Mouse (Mus musculus) midbrain, embryonic 16.5 days (tissue): ENCODE measurements around the gene Asb13. TPM values are rescaled to one million over a fixed set of nuclear protein-coding genes. Genes with fewer than 3 reads are reported as not detected.

Experiments
- ATAC-seq: fragments of 200-750 bp; cut with Nextera tagmentation; 2 replicates; pipeline ENCODE4 v1.8.0; 2017; ENCODE audit warnings: moderate TSS enrichment
- H3K27ac ChIP-seq: fragments of 300-500 bp; sonication (generic); 2 replicates; pipeline ENCODE4 v1.5.1; 2014; ENCODE audit warnings: mild to moderate bottlenecking, low read length, mixed read lengths
- H3K27me3 ChIP-seq: fragments of 300-500 bp; sonication (generic); 2 replicates; pipeline ENCODE4 v1.6.1; 2014; ENCODE audit warnings: low read depth, low read length, mixed read lengths; ENCODE audit not compliant: control insufficient read depth, insufficient read depth
- H3K36me3 ChIP-seq: fragments of 300-500 bp; sonication (generic); 2 replicates; pipeline ENCODE4 v1.6.1; 2014; ENCODE audit warnings: mild to moderate bottlenecking, low read length, moderate library complexity, mixed read lengths; ENCODE audit not compliant: control insufficient read depth, insufficient read depth
- H3K4me1 ChIP-seq: fragments of 300-500 bp; sonication (generic); 2 replicates; pipeline ENCODE4 v1.6.1; 2014; ENCODE audit warnings: mild to moderate bottlenecking, low read length, mixed read lengths; ENCODE audit not compliant: control insufficient read depth, insufficient read depth
- H3K4me2 ChIP-seq: fragments of 300-500 bp; sonication (generic); 2 replicates; pipeline ENCODE4 v1.6.1; 2014; ENCODE audit warnings: mild to moderate bottlenecking, low read length, mixed read lengths
- H3K4me3 ChIP-seq: fragments of 300-500 bp; sonication (generic); 2 replicates; pipeline ENCODE4 v1.5.1; 2014; ENCODE audit warnings: low read depth, mild to moderate bottlenecking, low read length, moderate library complexity, mixed read lengths
- H3K9ac ChIP-seq: fragments of 300-500 bp; sonication (generic); 2 replicates; pipeline ENCODE4 v1.6.1; 2014; ENCODE audit warnings: low read depth, low read length, mixed read lengths
- H3K9me3 ChIP-seq: fragments of 300-500 bp; sonication (generic); replicated peaks from 2 replicates; pipeline ENCODE4 v1.6.1; 2014; ENCODE audit warnings: mild to moderate bottlenecking, low read length, mixed read lengths; ENCODE audit not compliant: control insufficient read depth, poor library complexity, severe bottlenecking
- WGBS: fragments of 180-500 bp; shearing (Covaris S2); extraction: QIAGEN DNeasy Blood & Tissue Kit; methylation state at CpG from one replicate; pipeline ENCODE4 v1.1.7; 2014; 5-methylcytosine and 5-hydroxymethylcytosine counted together
- polyA plus RNA-seq: library from polyadenylated mRNA; unstranded; fragments of >200 nt; fragmentation: Nextera tagmentation; extraction: Ambion mirVana; gene quantifications from 2 replicates; pipeline ENCODE4 v1.2.1, GENCODE M21; 2015

Gene Asb13
- polyA plus RNA-seq, 1 experiment from 2014 or later, result 21.0 TPM

GRCm38 (mm10) chr13:3628102-3628501 lies 5.7 kb upstream of the Asb13 start:
- no peaks in the 10 kb centered on the region for H3K4me1 ChIP-seq
- H3K9ac ChIP-seq, result no peak overlapping the region
- WGBS, result 34% methylated on average over 3 of the region's 3 CpGs
- H3K27ac ChIP-seq, result no peak overlapping the region
- no peak for ATAC-seq
- H3K9me3 ChIP-seq, result no peaks in the 10 kb centered on the region
- H3K4me3 ChIP-seq, result no peak overlapping the region
- no peaks in the 10 kb centered on the region; the same call in 1 of the 2 replicates for H3K27me3 ChIP-seq
- H3K4me2 ChIP-seq, result no peak overlapping the region
- no peaks in the 10 kb centered on the region for H3K36me3 ChIP-seq

DNA sequence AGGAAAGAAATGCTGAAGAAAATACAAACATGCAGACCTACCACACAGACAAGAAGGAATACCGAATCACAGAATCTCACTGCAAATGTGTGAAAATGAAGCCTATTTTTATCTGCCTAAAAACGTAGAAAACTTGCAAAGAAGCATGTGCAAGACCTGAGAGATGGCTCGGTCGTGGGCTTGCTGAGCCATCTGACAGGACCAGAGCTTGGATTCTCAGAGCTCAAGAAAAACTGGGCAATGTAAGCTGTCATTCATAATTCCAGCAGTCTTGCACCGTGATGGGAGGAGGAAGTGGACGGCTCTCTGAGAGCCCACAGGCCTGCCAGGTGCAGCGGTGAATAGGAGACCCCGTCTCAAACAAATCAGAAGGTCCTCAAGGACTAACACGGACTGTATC lies 1.3 kb upstream of the Asb13 start:
- no peaks in the 10 kb centered on the region for H3K36me3 ChIP-seq
- no peaks in the 10 kb centered on the region for H3K9me3 ChIP-seq
- WGBS, result 85% methylated on average over 9 of the region's 9 CpGs
- H3K9ac ChIP-seq, result no peak overlapping the region
- H3K27me3 ChIP-seq, result no peaks in the 10 kb centered on the region
- no peak overlapping the region for H3K27ac ChIP-seq
- H3K4me3 ChIP-seq, result no peak overlapping the region
- H3K4me1 ChIP-seq, result no peaks in the 10 kb centered on the region
- ATAC-seq, result no peak
- no peak overlapping the region for H3K4me2 ChIP-seq

DNA sequence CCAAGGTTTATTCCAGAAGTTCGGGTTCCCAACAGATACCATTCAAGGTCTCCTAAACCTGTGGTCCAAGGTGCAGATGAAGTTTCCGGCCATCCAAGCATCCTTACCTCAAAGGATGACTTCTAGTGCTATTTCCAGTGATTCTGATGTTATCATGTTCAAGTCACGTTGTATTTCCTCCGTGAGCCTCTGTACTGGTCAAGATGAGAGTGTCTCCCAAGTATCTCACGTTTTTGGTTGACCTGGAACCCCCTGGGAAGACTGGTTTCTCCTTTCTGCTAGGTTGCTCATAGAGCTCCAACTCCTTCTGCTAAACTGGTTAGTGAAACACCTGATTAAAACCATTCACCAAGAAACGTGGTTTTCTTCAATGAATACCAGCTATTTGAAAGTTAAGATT lies 701 bp upstream of the Asb13 start:
- Histone ChIP-seq H3K9me3 (no peaks in the 10 kb centered on the region), H3K4me3 (no peak overlapping the region), H3K27ac (no peak overlapping the region), H3K4me2 (peak overlapping the region; percentile 68), H3K9ac (no peak overlapping the region), H3K27me3 (no peaks in the 10 kb centered on the region), H3K36me3 (no peaks in the 10 kb centered on the region), H3K4me1 (no peaks in the 10 kb centered on the region)
- ATAC-seq, result no peak
- 42% methylated on average over 6 of the region's 6 CpGs for WGBS

- H3K4me2 ChIP-seq, result no peak overlapping the region
- H3K27me3 ChIP-seq, result no peaks in the 10 kb centered on the region
- WGBS, result 95% methylated on average over 3 of the region's 3 CpGs
- H3K36me3 ChIP-seq, result no peaks in the 10 kb centered on the region
- H3K27ac ChIP-seq, result no peak overlapping the region
- H3K4me1 ChIP-seq, result no peaks in the 10 kb centered on the region
- no peak for ATAC-seq
- no peak overlapping the region for H3K4me3 ChIP-seq
- no peak overlapping the region for H3K9ac ChIP-seq
- H3K9me3 ChIP-seq, result no peaks in the 10 kb centered on the region
Observed at GRCm38 (mm10) chr13:3635076-3635475, 1.2 kb downstream of the Asb13 start.

DNA sequence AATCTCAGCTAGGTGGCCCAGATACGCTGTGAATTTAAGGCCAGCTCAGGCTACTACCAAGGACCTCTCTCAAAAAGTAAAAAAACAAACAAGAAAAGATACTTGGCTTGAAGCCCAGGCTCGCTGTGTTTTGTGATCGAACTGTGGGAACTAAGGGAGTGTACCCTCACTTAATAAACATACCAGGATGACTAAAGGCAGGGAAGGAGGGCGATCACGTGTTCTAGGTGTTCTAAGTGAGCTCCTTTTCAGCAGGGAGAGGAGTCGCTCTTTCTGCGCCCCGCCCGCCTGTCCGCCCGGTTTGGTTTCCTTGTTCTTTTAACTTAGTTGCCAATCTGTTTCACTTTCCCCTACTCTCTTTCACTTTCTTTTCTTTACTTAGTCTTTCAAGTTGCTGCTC lies 3.0 kb downstream of the Asb13 start:
- WGBS, result 67% methylated on average over 11 of the region's 11 CpGs
- no peak overlapping the region for H3K4me3 ChIP-seq

DNA sequence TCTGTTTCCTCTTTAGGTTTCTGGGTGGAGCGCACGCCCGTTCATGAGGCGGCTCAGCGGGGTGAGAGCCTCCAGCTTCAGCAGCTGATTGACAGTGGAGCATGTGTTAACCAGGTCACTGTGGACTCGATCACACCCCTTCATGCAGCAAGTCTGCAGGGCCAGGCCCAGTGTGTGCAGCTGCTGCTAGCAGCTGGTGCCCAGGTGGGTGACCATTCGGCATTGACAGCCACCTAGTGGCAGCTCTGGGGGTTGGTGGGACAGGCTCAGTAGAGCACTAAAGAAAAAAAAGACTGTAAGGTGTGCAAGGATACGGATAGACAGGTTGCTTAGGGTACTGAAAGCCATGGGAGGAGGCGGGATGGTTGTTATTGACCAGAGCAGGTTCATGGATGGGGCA lies 8.2 kb downstream of the Asb13 start:
- Histone ChIP-seq H3K9me3 (no peaks in the 10 kb centered on the region), H3K27ac (no peak overlapping the region), H3K4me3 (no peak overlapping the region), H3K27me3 (no peaks in the 10 kb centered on the region), H3K4me2 (no peak overlapping the region), H3K4me1 (no peaks in the 10 kb centered on the region), H3K36me3 (peaks cover 7% of the 10 kb centered on the region; the same call in 1 of the 2 replicates), H3K9ac (no peak overlapping the region)
- ATAC-seq, result 0 out of 2 replicates have a peak, but pooled peaks have one; percentile 42
- WGBS, result 83% methylated on average over 9 of the region's 9 CpGs

More for the DNA sequence above, 3.0 kb downstream of the Asb13 start:
- H3K27ac ChIP-seq, result no peak overlapping the region
- ATAC-seq, result no peak
- no peaks in the 10 kb centered on the region for H3K27me3 ChIP-seq
- no peaks in the 10 kb centered on the region for H3K9me3 ChIP-seq
- H3K4me2 ChIP-seq, result no peak overlapping the region
- H3K4me1 ChIP-seq, result no peaks in the 10 kb centered on the region
- H3K9ac ChIP-seq, result no peak overlapping the region
- no peaks in the 10 kb centered on the region; the same call in 1 of the 2 replicates for H3K36me3 ChIP-seq

- Histone ChIP-seq H3K36me3 (peaks cover 7% of the 10 kb centered on the region; the same call in 1 of the 2 replicates), H3K27me3 (no peaks in the 10 kb centered on the region), H3K27ac (no peak overlapping the region), H3K4me3 (no peak overlapping the region), H3K4me2 (no peak overlapping the region), H3K4me1 (no peaks in the 10 kb centered on the region), H3K9me3 (no peaks in the 10 kb centered on the region), H3K9ac (no peak overlapping the region)
- 90% methylated on average over 5 of the region's 5 CpGs for WGBS
- no peak for ATAC-seq
Observed at GRCm38 (mm10) chr13:3642538-3642937, 8.7 kb downstream of the Asb13 start.

DNA sequence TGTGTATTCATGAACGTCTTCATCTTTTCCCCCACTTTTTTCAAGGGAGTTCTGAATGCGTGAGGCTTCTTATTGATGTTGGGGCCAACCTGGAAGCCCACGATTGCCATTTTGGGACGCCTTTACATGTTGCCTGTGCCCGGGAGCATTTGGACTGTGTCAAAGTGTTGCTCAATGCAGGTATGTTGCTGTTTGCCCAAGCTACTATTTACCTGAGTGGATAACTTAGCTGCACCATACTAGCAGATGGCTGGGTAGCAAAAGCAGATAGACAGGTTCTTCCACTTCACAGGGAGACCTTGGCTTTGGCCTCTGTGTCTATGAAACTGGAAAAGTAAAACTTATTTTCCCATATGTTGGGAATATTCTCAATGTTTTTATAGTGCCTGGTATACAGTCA lies 11.0 kb downstream of the Asb13 start:
- WGBS, result 98% methylated on average over 5 of the region's 5 CpGs
- no peak for ATAC-seq
- H3K27ac ChIP-seq, result no peak overlapping the region

GRCm38 (mm10) chr13:3645919-3646318 lies 12.1 kb downstream of the Asb13 start:
- Histone ChIP-seq H3K27me3 (no peaks in the 10 kb centered on the region), H3K27ac (no peak overlapping the region), H3K4me1 (no peaks in the 10 kb centered on the region), H3K4me3 (no peak overlapping the region), H3K4me2 (no peak overlapping the region), H3K36me3 (peaks cover 20% of the 10 kb centered on the region), H3K9ac (no peak overlapping the region), H3K9me3 (no peaks in the 10 kb centered on the region)
- WGBS, result 89% methylated on average over 3 of the region's 3 CpGs
- ATAC-seq, result 0 out of 2 replicates have a peak, but pooled peaks have one; percentile 42

More for the DNA sequence above, 11.0 kb downstream of the Asb13 start:
- peaks cover 14% of the 10 kb centered on the region for H3K36me3 ChIP-seq
- no peak overlapping the region for H3K4me2 ChIP-seq
- H3K4me3 ChIP-seq, result no peak overlapping the region
- H3K9ac ChIP-seq, result no peak overlapping the region
- no peaks in the 10 kb centered on the region for H3K4me1 ChIP-seq
- H3K9me3 ChIP-seq, result no peaks in the 10 kb centered on the region
- H3K27me3 ChIP-seq, result no peaks in the 10 kb centered on the region
